Mouse (Mus musculus): ENCODE data around the gene Cables2. TPM values are rescaled to one million over a fixed set of nuclear protein-coding genes. Genes with fewer than 3 reads are reported as not detected.
A peak's percentile ranks its signal among the peaks of the same experiment; 100 is the strongest.

Gene Cables2
- 10 to 100 TPM; 30.4 to 34.6 TPM for total RNA-seq (2021)
- long read RNA-seq, experiment 1, full-length matches to known transcripts = 44 of 81 reads
- long read RNA-seq, experiment 1, partial matches to known transcripts = 4 of 81 reads
- long read RNA-seq, experiment 1, other reads (novel, unspliced or antisense) = 33 of 81 reads
- long read RNA-seq, experiment 2, full-length matches to known transcripts = 32 of 66 reads
- long read RNA-seq, experiment 2, partial matches to known transcripts = 4 of 66 reads
- long read RNA-seq, experiment 2, other reads (novel, unspliced or antisense) = 30 of 66 reads

GRCm38 (mm10) chr2:180273394-180274244 lies at the start of gene Cables2:
Gene Cables2, minus strand, starts transcription at chr2:180273496.
- peak; percentile 93 to 96 for DNase-seq (ENCODE audit: low spot score in 2 of 2)
- intact Hi-C loops (cut with DNase I) = loop anchor here (2.0 to 10.0 kb wide), 3 partner anchors 159 to 501 kb away; partner anchors contain the start of genes Bhlhe23 and Mrgbp

GRCm38 (mm10) chr2:180322674-180323355 lies 49.5 kb upstream of the Cables2 start:
- intact Hi-C loops (cut with DNase I) = no loop called here
- no peak for DNase-seq (ENCODE audit: low spot score in 2 of 2)

- DNase-seq (ENCODE audit: low spot score in 2 of 2) = no peak
- intact Hi-C loops (cut with DNase I) = no loop called here
Measured at GRCm38 (mm10) chr2:180320216-180320615, 46.9 kb upstream of the Cables2 start.

- intact Hi-C loops (cut with DNase I) = no loop called here
- no peak for DNase-seq (ENCODE audit: low spot score in 2 of 2)
Measured at GRCm38 (mm10) chr2:180317591-180317990, 44.3 kb upstream of the Cables2 start.

- intact Hi-C loops (cut with DNase I) = no loop called here
- DNase-seq (ENCODE audit: low spot score in 2 of 2) = no peak
Measured at GRCm38 (mm10) chr2:180314292-180314691, 41.0 kb upstream of the Cables2 start.

- intact Hi-C loops (cut with DNase I) = no loop called here
- DNase-seq (ENCODE audit: low spot score in 2 of 2) = no peak
Measured at GRCm38 (mm10) chr2:180311147-180311546, 37.9 kb upstream of the Cables2 start.

- intact Hi-C loops (cut with DNase I) = no loop called here
- no peak for DNase-seq (ENCODE audit: low spot score in 2 of 2)
Measured at GRCm38 (mm10) chr2:180307680-180308079, 34.4 kb upstream of the Cables2 start.

GRCm38 (mm10) chr2:180306423-180307168 lies 33.3 kb upstream of the Cables2 start:
- DNase-seq (ENCODE audit: low spot score in 2 of 2) = peak; percentile 7 to 25
- intact Hi-C loops (cut with DNase I) = no loop called here

GRCm38 (mm10) chr2:180306009-180306408 lies 32.7 kb upstream of the Cables2 start:
- intact Hi-C loops (cut with DNase I) = no loop called here
- no peak for DNase-seq (ENCODE audit: low spot score in 2 of 2)

GRCm38 (mm10) chr2:180305490-180305889 lies 32.2 kb upstream of the Cables2 start:
- intact Hi-C loops (cut with DNase I) = no loop called here
- DNase-seq (ENCODE audit: low spot score in 2 of 2) = no peak

GRCm38 (mm10) chr2:180304554-180304953 lies 31.3 kb upstream of the Cables2 start:
- intact Hi-C loops (cut with DNase I) = no loop called here
- no peak for DNase-seq (ENCODE audit: low spot score in 2 of 2)

GRCm38 (mm10) chr2:180303468-180303867 lies 30.2 kb upstream of the Cables2 start:
- intact Hi-C loops (cut with DNase I) = no loop called here
- no peak for DNase-seq (ENCODE audit: low spot score in 2 of 2)

GRCm38 (mm10) chr2:180302201-180302600 lies 28.9 kb upstream of the Cables2 start:
- DNase-seq (ENCODE audit: low spot score in 2 of 2) = no peak
- intact Hi-C loops (cut with DNase I) = no loop called here

- DNase-seq (ENCODE audit: low spot score in 2 of 2) = no peak
- intact Hi-C loops (cut with DNase I) = no loop called here
Measured at GRCm38 (mm10) chr2:180300771-180301170, 27.5 kb upstream of the Cables2 start.

GRCm38 (mm10) chr2:180300252-180300651 lies 27.0 kb upstream of the Cables2 start:
- intact Hi-C loops (cut with DNase I) = no loop called here

GRCm38 (mm10) chr2:180292906-180293305 lies 19.6 kb upstream of the Cables2 start:
- intact Hi-C loops (cut with DNase I) = no loop called here

More at GRCm38 (mm10) chr2:180300252-180300651, 27.0 kb upstream of the Cables2 start:
- no peak for DNase-seq (ENCODE audit: low spot score in 2 of 2)

GRCm38 (mm10) chr2:180292026-180292425 lies 18.7 kb upstream of the Cables2 start:
- intact Hi-C loops (cut with DNase I) = no loop called here
- no peak for DNase-seq (ENCODE audit: low spot score in 2 of 2)

More at GRCm38 (mm10) chr2:180292906-180293305, 19.6 kb upstream of the Cables2 start:
- no peak for DNase-seq (ENCODE audit: low spot score in 2 of 2)

GRCm38 (mm10) chr2:180291566-180291965 lies 18.3 kb upstream of the Cables2 start:
- intact Hi-C loops (cut with DNase I) = no loop called here
- no peak for DNase-seq (ENCODE audit: low spot score in 2 of 2)

- intact Hi-C loops (cut with DNase I) = no loop called here
- no peak for DNase-seq (ENCODE audit: low spot score in 2 of 2)
Measured at GRCm38 (mm10) chr2:180290503-180290902, 17.2 kb upstream of the Cables2 start.

All from left cerebral cortex, postnatal 14 days (tissue).